14 mouse cellular contexts compared by ENCODE assay signal in genomic region chr3:79436186-79436585, GRCm38 (mm10).
DNase-seq lines count a peak whose midpoint lies in the region; ATAC-seq and TF ChIP-seq lines count a peak whose summit lies in the region.
"Had no signal": no experiment of that assay in that cellular context is flagged by ENCODE, and none has a peak within 500 bp of the region (broad histone marks: within the 10 kb centered on the region; RNA-seq: fewer than 3 reads in every experiment).

No protein-coding gene starts in this region.

- no peak overlapping the region for H3K9ac ChIP-seq in liver, embryonic 11.5 days (ENCODE audit: low read depth, low read length)
- H3K9ac ChIP-seq: liver, embryonic 13.5 days had no signal

- intact Hi-C loops in left cerebral cortex, postnatal 10 days (cut with DNase I): no loop called here
- intact Hi-C loops in gastrocnemius, adult 2 months (cut with DNase I): loop anchor here (5.0 kb wide), 1 partner anchor 234 kb away; no protein-coding TSS in a partner anchor

- no peak for ATAC-seq in liver, embryonic 11.5 days (replicated peaks; ENCODE audit: low FRiP score)
- ATAC-seq in erythroid progenitor cell, adult 5-6 weeks (replicated peaks; ENCODE audit: low FRiP score, poor library complexity, severe bottlenecking): no peak
- ATAC-seq: CD4-positive, CD25-positive, alpha-beta regulatory T cell, adult 4 months; intestine, postnatal 0 days had no signal

- no peaks in the 10 kb centered on the region for H3K9me3 ChIP-seq in liver, embryonic 11.5 days (ENCODE audit: control insufficient read depth, low read length)
- H3K9me3 ChIP-seq: liver, embryonic 13.5 days had no signal

- no peak overlapping the region for H3K27ac ChIP-seq in gastrocnemius, adult 2 months
- H3K27ac ChIP-seq in liver, embryonic 11.5 days (ENCODE audit: low read depth, low read length): no peak overlapping the region
- H3K27ac ChIP-seq: liver, embryonic 13.5 days had no signal

- peak; percentile 93 for DNase-seq in right cerebral cortex, adult 18-20 months
- DNase-seq in right cerebral cortex, postnatal 4 days: no peak
- DNase-seq in layer of hippocampus, adult 8-10 months (ENCODE audit: low spot score in 2 of 2): peak; percentile 84 to 87
- DNase-seq in left cerebral cortex, postnatal 10 days (ENCODE audit: extremely low spot score in 1 of 2, low spot score in 2 of 2): peak; percentile 50 to 58
- no peak for DNase-seq in gastrocnemius, adult 2 months
- no peak for DNase-seq in kidney, adult 11 months
- no peak for DNase-seq in liver, embryonic 11.5 days (ENCODE audit: low spot score)
- DNase-seq: adrenal gland, postnatal 25 days; liver, embryonic 13.5 days; lung, postnatal 14 days; thymus, postnatal 25 days had no signal

- H3K4me3 ChIP-seq in gastrocnemius, adult 2 months: no peak overlapping the region
- H3K4me3 ChIP-seq in liver, embryonic 11.5 days (ENCODE audit: low read depth, low read length): no peak overlapping the region
- H3K4me3 ChIP-seq: liver, embryonic 13.5 days had no signal

- no peaks in the 10 kb centered on the region for H3K4me1 ChIP-seq in liver, embryonic 11.5 days (replicated peaks; ENCODE audit: control insufficient read depth, insufficient read depth, low read length)
- H3K4me1 ChIP-seq: liver, embryonic 13.5 days had no signal

- H3K27me3 ChIP-seq in liver, embryonic 11.5 days (replicated peaks; ENCODE audit: control insufficient read depth, insufficient read depth, low read length): no peaks in the 10 kb centered on the region
- H3K27me3 ChIP-seq: liver, embryonic 13.5 days had no signal

- no peak for TF ChIP-seq CTCF in gastrocnemius, adult 2 months (IDR thresholded peaks at IDR 0.05)

- no peak overlapping the region for H3K4me2 ChIP-seq in liver, embryonic 11.5 days
- H3K4me2 ChIP-seq: liver, embryonic 13.5 days had no signal

- H3K36me3 ChIP-seq in liver, embryonic 11.5 days (ENCODE audit: control insufficient read depth, insufficient read depth, low read length): no peaks in the 10 kb centered on the region
- H3K36me3 ChIP-seq: liver, embryonic 13.5 days had no signal

- WGBS in liver, embryonic 11.5 days: 86% methylated on average over 7 of the region's 7 CpGs

Comparison
In these comparisons a context has a peak if more than half of its experiments do, and no peak if none do; other contexts are left out.
1. DNase-seq: peak in right cerebral cortex, adult 18-20 months (single experiment), layer of hippocampus, adult 8-10 months (2 of 2) and left cerebral cortex, postnatal 10 days (2 of 2); none in right cerebral cortex, postnatal 4 days (single experiment), gastrocnemius, adult 2 months (single experiment), kidney, adult 11 months (single experiment) and liver, embryonic 11.5 days (single experiment).